Mouse (Mus musculus) stomach, embryonic 14.5 days (tissue): ENCODE measurements at regions not wholly inside any gene's neighbourhood (a gene's known extent, or its start where the extent isn't known, plus 50 kb on each side); places are given as distances from the start of the nearest gene placed in this dataset.

ENCODE experiments used
- ATAC-seq: fragments of 200-750 bp; cut with Nextera tagmentation; 2 replicates; pipeline ENCODE4 v1.8.0; 2017; ENCODE audit warnings: low read depth, moderate TSS enrichment; ENCODE audit not compliant: insufficient number of reproducible peaks, insufficient read depth, low FRiP score
- H3K27ac ChIP-seq: fragments of 300-500 bp; sonication (generic); 2 replicates; pipeline ENCODE4 v1.5.1; 2014; ENCODE audit warnings: mild to moderate bottlenecking, low read length, moderate library complexity, mixed read lengths
- H3K27me3 ChIP-seq: fragments of 300-500 bp; sonication (generic); 2 replicates; pipeline ENCODE4 v1.6.1; 2014; ENCODE audit warnings: low read length, control low read depth, mixed read lengths; ENCODE audit not compliant: control insufficient read depth, insufficient read depth
- H3K36me3 ChIP-seq: fragments of 300-500 bp; sonication (generic); 2 replicates; pipeline ENCODE4 v1.6.1; 2014; ENCODE audit warnings: mild to moderate bottlenecking, control low read depth, low read length, moderate library complexity, mixed read lengths; ENCODE audit not compliant: control insufficient read depth, insufficient read depth
- H3K4me1 ChIP-seq: fragments of 300-500 bp; sonication (generic); 2 replicates; pipeline ENCODE4 v1.6.1; 2014; ENCODE audit warnings: low read length, control low read depth, mixed read lengths; ENCODE audit not compliant: control insufficient read depth, insufficient read depth
- H3K4me2 ChIP-seq: fragments of 300-500 bp; sonication (generic); replicated peaks from 2 replicates; pipeline ENCODE4 v1.6.1; 2014; ENCODE audit warnings: low read depth, low read length, control low read depth
- H3K4me3 ChIP-seq: fragments of 300-500 bp; sonication (generic); 2 replicates; pipeline ENCODE4 v1.5.1; 2014; ENCODE audit warnings: low read depth, low read length, control low read depth
- H3K9ac ChIP-seq: fragments of 300-500 bp; sonication (generic); replicated peaks from 2 replicates; pipeline ENCODE4 v1.6.1; 2014; ENCODE audit warnings: low read depth, mild to moderate bottlenecking, control low read depth, low read length, moderate library complexity, mixed read lengths
- H3K9me3 ChIP-seq: fragments of 300-500 bp; sonication (generic); 2 replicates; pipeline ENCODE4 v1.6.1; 2016; ENCODE audit warnings: low read depth, low read length, control low read depth; ENCODE audit not compliant: control insufficient read depth
- WGBS: fragments of 180-500 bp; shearing (Covaris S2); extraction: QIAGEN DNeasy Blood & Tissue Kit; methylation state at CpG from one replicate; pipeline ENCODE4 v1.1.7; 2014; 5-methylcytosine and 5-hydroxymethylcytosine counted together

GRCm38 (mm10) chr16:95202126-95202883 is 55.1 kb upstream of the Kcnj15 start:
- H3K4me3 ChIP-seq = no peak overlapping the region
- 53% methylated on average over 7 of the region's 7 CpGs for WGBS

GRCm38 (mm10) chr16:95203026-95203425 is 54.3 kb upstream of the Kcnj15 start:
- ATAC-seq = no peak
- Histone ChIP-seq H3K4me1 (no peaks in the 10 kb centered on the region), H3K27ac (no peak overlapping the region), H3K9ac (no peak overlapping the region), H3K27me3 (no peaks in the 10 kb centered on the region), H3K9me3 (no peaks in the 10 kb centered on the region), H3K36me3 (no peaks in the 10 kb centered on the region), H3K4me2 (no peak overlapping the region), H3K4me3 (no peak overlapping the region)
- WGBS = 83% methylated on average over 3 of the region's 3 CpGs

More at GRCm38 (mm10) chr16:95202126-95202883, 55.1 kb upstream of the Kcnj15 start:
- Histone ChIP-seq H3K9me3 (no peaks in the 10 kb centered on the region), H3K4me2 (no peak overlapping the region), H3K27me3 (no peaks in the 10 kb centered on the region), H3K36me3 (no peaks in the 10 kb centered on the region), H3K4me1 (no peaks in the 10 kb centered on the region), H3K27ac (no peak overlapping the region), H3K9ac (no peak overlapping the region)
- no peak for ATAC-seq

GRCm38 (mm10) chr16:95203790-95204189 is 53.6 kb upstream of the Kcnj15 start:
- no peak overlapping the region for H3K9ac ChIP-seq
- no peak overlapping the region for H3K27ac ChIP-seq
- H3K36me3 ChIP-seq = no peaks in the 10 kb centered on the region
- no peak for ATAC-seq
- no peak overlapping the region for H3K4me2 ChIP-seq
- H3K4me1 ChIP-seq = no peaks in the 10 kb centered on the region
- H3K9me3 ChIP-seq = no peaks in the 10 kb centered on the region
- H3K4me3 ChIP-seq = no peak overlapping the region
- H3K27me3 ChIP-seq = no peaks in the 10 kb centered on the region
- 82% methylated on average over 3 of the region's 3 CpGs for WGBS

- no peak for ATAC-seq
- Histone ChIP-seq H3K4me1 (no peaks in the 10 kb centered on the region), H3K9me3 (no peaks in the 10 kb centered on the region), H3K9ac (no peak overlapping the region), H3K36me3 (no peaks in the 10 kb centered on the region), H3K4me3 (no peak overlapping the region), H3K27me3 (no peaks in the 10 kb centered on the region), H3K4me2 (no peak overlapping the region), H3K27ac (no peak overlapping the region)
- 91% methylated on average over 6 of the region's 6 CpGs for WGBS
These were observed 52.9 kb upstream of the Kcnj15 start for GRCm38 (mm10) chr16:95204507-95204906.

GRCm38 (mm10) chr16:95206445-95206844 is 50.9 kb upstream of the Kcnj15 start:
- Histone ChIP-seq H3K4me3 (no peak overlapping the region), H3K27ac (no peak overlapping the region), H3K9ac (no peak overlapping the region), H3K4me2 (no peak overlapping the region), H3K9me3 (no peaks in the 10 kb centered on the region), H3K27me3 (no peaks in the 10 kb centered on the region), H3K36me3 (no peaks in the 10 kb centered on the region), H3K4me1 (no peaks in the 10 kb centered on the region; the same call in 1 of the 2 replicates)
- WGBS = 82% methylated on average over 5 of the region's 5 CpGs
- ATAC-seq = no peak

- no peak overlapping the region for H3K4me3 ChIP-seq
- no peak for ATAC-seq
- no peaks in the 10 kb centered on the region; the same call in 1 of the 2 replicates for H3K4me1 ChIP-seq
- 0 out of 2 replicates have a peak overlapping the region, but pooled peaks have one; percentile 27 for H3K27ac ChIP-seq
- H3K4me2 ChIP-seq = no peak overlapping the region
- 73% methylated on average over 6 of the region's 6 CpGs for WGBS
- H3K9me3 ChIP-seq = no peaks in the 10 kb centered on the region
- H3K36me3 ChIP-seq = no peaks in the 10 kb centered on the region
- no peak overlapping the region for H3K9ac ChIP-seq
- H3K27me3 ChIP-seq = no peaks in the 10 kb centered on the region
These were observed 49.8 kb upstream of the Kcnj15 start for GRCm38 (mm10) chr16:95207547-95207946.
